Mouse (Mus musculus) hindbrain, postnatal 0 days (tissue): ENCODE results near the gene Cryz. TPM values are rescaled to one million over a fixed set of nuclear protein-coding genes. Genes with fewer than 3 reads are reported as not detected.

ENCODE experiments used
- ATAC-seq: fragments of 200-750 bp; cut with Nextera tagmentation; 2 replicates; pipeline ENCODE4 v1.8.0; 2017; ENCODE audit warnings: mild to moderate bottlenecking, moderate TSS enrichment, moderate library complexity
- DNase-seq: peaks from one replicate; pipeline ENCODE4 v3.0.0-alpha.2; 2015; ENCODE audit warnings: low spot score
- H3K27ac ChIP-seq: fragments of 300-500 bp; sonication (generic); 2 replicates; pipeline ENCODE4 v1.5.1; 2014; ENCODE audit warnings: mild to moderate bottlenecking
- H3K27me3 ChIP-seq: fragments of 300-500 bp; sonication (generic); 2 replicates; pipeline ENCODE4 v1.6.1; 2014; ENCODE audit warnings: low read length, mixed read lengths; ENCODE audit not compliant: insufficient read depth
- H3K36me3 ChIP-seq: fragments of 300-500 bp; sonication (generic); 2 replicates; pipeline ENCODE4 v1.6.1; 2014; ENCODE audit warnings: low read length, mixed read lengths; ENCODE audit not compliant: insufficient read depth
- H3K4me1 ChIP-seq: fragments of 300-500 bp; sonication (generic); 2 replicates; pipeline ENCODE4 v1.6.1; 2014; ENCODE audit warnings: antibody characterized with exemption, low read length, mixed read lengths; ENCODE audit not compliant: insufficient read depth
- H3K4me2 ChIP-seq: fragments of 300-500 bp; sonication (generic); 2 replicates; pipeline ENCODE4 v1.6.1; 2014; ENCODE audit warnings: low read depth, mild to moderate bottlenecking, low read length, moderate library complexity, mixed read lengths
- H3K4me3 ChIP-seq: fragments of 300-500 bp; sonication (generic); 2 replicates; pipeline ENCODE4 v1.5.1; 2014; ENCODE audit warnings: low read length
- H3K9ac ChIP-seq: fragments of 300-500 bp; sonication (generic); replicated peaks from 2 replicates; pipeline ENCODE4 v1.6.1; 2014; ENCODE audit warnings: mild to moderate bottlenecking, low read length, moderate library complexity, mixed read lengths
- H3K9me3 ChIP-seq: fragments of 300-500 bp; sonication (generic); 2 replicates; pipeline ENCODE4 v1.6.1; 2016; ENCODE audit warnings: low read length, mixed read lengths
- CTCF ChIP-seq: IDR thresholded peaks from 2 replicates; pipeline ENCODE4 v1.5.1; 2016; ENCODE audit warnings: antibody characterized with exemption, control low read depth, low read depth
- WGBS: fragments of 180-500 bp; shearing (Covaris S2); extraction: QIAGEN DNeasy Blood & Tissue Kit; methylation state at CpG from one replicate; pipeline ENCODE4 v1.1.7; 2014; 5-methylcytosine and 5-hydroxymethylcytosine counted together
- polyA plus RNA-seq: library from polyadenylated mRNA; unstranded; fragments of >200 nt; fragmentation: Nextera tagmentation; extraction: Ambion mirVana; gene quantifications from 2 replicates; pipeline ENCODE4 v1.2.1, GENCODE M21; 2015
- total RNA-seq: library from RNA; depleted of rRNA; stranded (reverse); fragments of >200 nt; gene quantifications from 2 replicates; pipeline ENCODE4 v1.2.3, GENCODE M21; 2014

Gene Cryz
- total and polyA plus RNA-seq, 2 experiments from 2014 or later = 15.9 to 17.0 TPM

DNA sequence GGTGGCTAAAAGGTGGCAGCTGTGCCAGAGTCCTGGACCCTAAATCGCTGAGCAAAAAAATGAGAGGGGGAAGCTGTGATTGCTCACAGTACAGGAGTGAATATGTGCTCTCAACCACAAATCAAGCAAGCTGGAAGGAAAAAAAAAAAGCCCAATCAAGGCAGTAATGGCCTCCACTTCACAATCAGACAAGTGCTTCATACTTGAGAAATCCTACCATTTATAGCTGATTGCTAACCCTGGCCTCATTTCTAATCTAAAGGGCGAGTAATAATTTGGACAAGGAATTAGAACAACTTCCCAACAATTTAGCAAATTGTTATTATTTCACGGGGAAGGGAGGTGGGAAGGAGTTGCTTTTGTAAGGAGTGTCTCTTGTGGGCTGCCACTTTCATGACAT, 31.1 kb upstream of the Cryz start:
- Histone ChIP-seq H3K4me2 (no peak overlapping the region), H3K9me3 (no peaks in the 10 kb centered on the region), H3K27ac (no peak overlapping the region), H3K36me3 (no peaks in the 10 kb centered on the region), H3K4me1 (no peaks in the 10 kb centered on the region), H3K9ac (no peak overlapping the region), H3K27me3 (no peaks in the 10 kb centered on the region), H3K4me3 (no peak overlapping the region)
- TF ChIP-seq CTCF = no peak
- ATAC-seq (no peak), DNase-seq (no peak)
- 77% methylated on average over 3 of the region's 3 CpGs for WGBS

DNA sequence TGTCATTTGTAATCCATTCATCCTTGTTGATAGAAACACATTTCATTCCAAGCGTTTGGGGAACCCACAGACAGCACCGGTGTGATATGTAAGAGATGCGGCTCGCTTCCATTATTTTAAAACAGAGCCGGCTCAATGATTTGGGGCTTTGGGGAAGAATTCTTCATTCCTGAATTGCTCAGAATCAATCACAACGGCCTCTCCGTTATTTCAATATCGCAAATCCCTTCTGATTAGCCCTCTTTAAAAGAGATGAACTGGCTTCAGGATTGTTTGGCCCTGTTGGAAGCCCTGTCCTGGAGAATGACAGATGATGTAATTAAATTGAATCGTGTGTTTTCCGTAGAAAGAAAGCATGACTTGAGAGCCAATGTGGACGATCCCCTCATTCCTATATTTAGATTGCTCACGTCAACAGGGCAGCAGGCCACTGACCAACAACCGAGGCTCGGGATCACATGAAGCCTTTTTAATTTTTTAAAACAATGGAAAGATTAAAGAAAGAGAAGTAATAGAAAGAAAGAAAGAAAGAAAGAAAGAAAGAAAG, 26.4 kb upstream of the Cryz start:
- no peak overlapping the region; the same call in 1 of the 2 replicates for H3K4me3 ChIP-seq
- H3K9ac ChIP-seq = no peak overlapping the region
- no peaks in the 10 kb centered on the region for H3K36me3 ChIP-seq
- H3K4me1 ChIP-seq = no peaks in the 10 kb centered on the region
- no peaks in the 10 kb centered on the region for H3K9me3 ChIP-seq
- H3K27me3 ChIP-seq = no peaks in the 10 kb centered on the region; the same call in 1 of the 2 replicates
- peak overlapping the region; percentile 54 for H3K4me2 ChIP-seq
- 26% methylated on average over 14 of the region's 14 CpGs for WGBS
- no peak for ATAC-seq
- no peak overlapping the region for H3K27ac ChIP-seq
- DNase-seq = no peak
- no peak for TF ChIP-seq CTCF

DNA sequence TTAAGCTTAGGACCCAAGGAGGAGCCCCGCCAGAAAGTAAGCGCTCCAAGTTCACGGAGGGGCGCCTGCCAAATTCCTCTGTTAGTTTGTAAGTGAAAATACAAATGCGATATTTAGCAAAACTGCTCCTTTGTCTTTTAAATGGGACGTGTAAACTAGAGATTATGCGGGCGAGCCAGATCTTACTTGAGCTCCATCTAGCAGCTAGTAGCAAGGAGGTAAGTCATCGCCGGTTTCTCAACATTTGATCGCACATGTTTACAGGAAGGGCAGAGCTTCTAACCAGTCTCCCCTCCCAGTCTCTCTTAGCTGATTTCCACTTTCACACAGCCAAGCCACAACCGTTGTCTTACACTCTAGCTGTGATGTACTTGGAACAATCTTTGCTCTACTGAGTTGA, 25.7 kb upstream of the Cryz start:
- no peaks in the 10 kb centered on the region for H3K36me3 ChIP-seq
- H3K9me3 ChIP-seq = no peaks in the 10 kb centered on the region
- no peaks in the 10 kb centered on the region; the same call in 1 of the 2 replicates for H3K27me3 ChIP-seq
- peak overlapping the region; percentile 54 for H3K4me2 ChIP-seq
- no peaks in the 10 kb centered on the region for H3K4me1 ChIP-seq
- 6% methylated on average over 12 of the region's 12 CpGs for WGBS
- no peak for TF ChIP-seq CTCF
- H3K4me3 ChIP-seq = peak overlapping the region; percentile 23; the same call in 1 of the 2 replicates
- H3K9ac ChIP-seq = no peak overlapping the region
- no peak for ATAC-seq
- H3K27ac ChIP-seq = no peak overlapping the region
- DNase-seq = peak; percentile 32

DNA sequence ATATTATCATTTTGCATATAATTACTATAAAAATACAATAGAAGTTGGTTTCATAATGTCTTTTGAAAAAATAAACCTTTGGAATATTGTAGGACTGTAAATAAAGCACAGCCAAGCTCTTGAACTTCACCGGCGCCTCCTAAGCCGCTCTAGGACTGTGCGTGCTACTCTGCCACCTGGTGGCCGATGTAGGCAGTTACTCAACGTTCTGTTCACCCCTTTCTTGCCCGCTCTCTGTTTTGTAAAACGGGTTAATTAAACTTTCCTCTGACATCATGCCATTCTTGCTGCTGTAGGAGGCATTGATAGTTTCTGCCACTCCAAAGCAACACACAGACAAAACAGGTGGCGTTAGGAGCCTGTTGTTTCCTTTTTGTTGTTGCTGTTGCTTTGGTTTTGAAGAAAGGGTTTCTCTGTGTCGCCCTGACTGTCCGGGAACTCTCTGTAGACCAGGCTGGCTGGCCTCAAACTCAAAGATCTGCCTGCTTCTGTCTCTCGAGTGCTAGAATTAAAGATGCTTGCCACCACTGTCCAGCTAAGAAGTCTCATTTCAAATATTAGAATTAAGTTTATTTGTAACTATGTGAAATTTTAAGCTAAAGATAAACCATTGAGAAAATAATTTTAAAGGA, 24.1 kb upstream of the Cryz start:
- DNase-seq = peak; percentile 92
- ATAC-seq = peak; percentile 93
- Histone ChIP-seq H3K9ac (no peak overlapping the region), H3K27ac (no peak overlapping the region), H3K27me3 (no peaks in the 10 kb centered on the region; the same call in 1 of the 2 replicates), H3K4me2 (no peak overlapping the region; the same call in 1 of the 2 replicates), H3K36me3 (no peaks in the 10 kb centered on the region), H3K9me3 (no peaks in the 10 kb centered on the region), H3K4me3 (no peak overlapping the region), H3K4me1 (no peaks in the 10 kb centered on the region)
- 8% methylated on average over 12 of the region's 12 CpGs for WGBS
- TF ChIP-seq CTCF = peak; percentile 92

DNA sequence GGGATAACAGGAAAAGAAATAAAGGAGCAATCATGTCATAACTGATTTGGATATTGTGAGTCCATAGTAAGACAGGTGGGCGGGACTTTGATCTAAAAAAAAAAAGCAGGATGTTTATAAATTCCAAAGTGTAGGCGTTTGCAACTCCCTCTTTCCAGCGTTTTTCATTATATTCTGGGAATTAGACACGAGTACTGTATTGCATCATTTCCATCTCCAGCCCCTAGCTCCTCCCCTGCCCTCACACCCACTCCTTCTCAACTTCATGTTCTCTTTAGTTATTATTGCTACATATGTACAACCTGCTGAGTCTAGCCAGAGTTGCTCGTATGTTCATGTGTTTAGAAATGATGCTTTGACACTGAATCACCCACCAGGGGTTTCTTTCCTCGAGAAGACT, 22.8 kb upstream of the Cryz start:
- Histone ChIP-seq H3K9ac (no peak overlapping the region), H3K4me2 (no peak overlapping the region), H3K9me3 (no peaks in the 10 kb centered on the region), H3K36me3 (no peaks in the 10 kb centered on the region), H3K27me3 (no peaks in the 10 kb centered on the region; the same call in 1 of the 2 replicates), H3K4me1 (no peaks in the 10 kb centered on the region), H3K27ac (no peak overlapping the region), H3K4me3 (no peak overlapping the region)
- DNase-seq = no peak
- 64% methylated on average over 6 of the region's 6 CpGs for WGBS
- TF ChIP-seq CTCF = no peak
- ATAC-seq = no peak

DNA sequence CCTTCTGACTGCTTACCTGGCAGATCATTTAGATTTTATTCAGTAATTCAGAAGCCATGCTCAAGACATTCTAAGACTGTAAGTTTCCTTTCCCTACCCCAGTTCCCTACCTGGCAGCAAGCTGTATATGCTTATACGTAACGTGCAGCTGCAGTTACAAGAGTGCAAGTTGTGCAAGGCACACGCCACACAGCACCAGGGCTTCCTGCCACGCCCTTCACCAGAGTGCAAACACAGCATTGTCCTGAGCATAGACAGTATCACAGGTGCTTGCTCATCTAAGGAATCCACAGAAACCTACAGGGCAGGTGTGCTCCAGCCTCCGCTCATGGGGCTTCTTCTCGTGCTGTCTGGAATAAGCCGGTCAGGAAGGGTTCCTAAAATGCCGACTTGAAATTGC, 18.6 kb upstream of the Cryz start:
- H3K27ac ChIP-seq = no peak overlapping the region
- H3K4me2 ChIP-seq = no peak overlapping the region
- H3K36me3 ChIP-seq = peaks cover 8% of the 10 kb centered on the region
- H3K9me3 ChIP-seq = no peaks in the 10 kb centered on the region
- no peak for ATAC-seq
- no peak for TF ChIP-seq CTCF
- H3K9ac ChIP-seq = no peak overlapping the region
- no peaks in the 10 kb centered on the region; the same call in 1 of the 2 replicates for H3K27me3 ChIP-seq
- DNase-seq = no peak
- WGBS = 93% methylated on average over 8 of the region's 8 CpGs
- no peaks in the 10 kb centered on the region for H3K4me1 ChIP-seq
- no peak overlapping the region for H3K4me3 ChIP-seq

DNA sequence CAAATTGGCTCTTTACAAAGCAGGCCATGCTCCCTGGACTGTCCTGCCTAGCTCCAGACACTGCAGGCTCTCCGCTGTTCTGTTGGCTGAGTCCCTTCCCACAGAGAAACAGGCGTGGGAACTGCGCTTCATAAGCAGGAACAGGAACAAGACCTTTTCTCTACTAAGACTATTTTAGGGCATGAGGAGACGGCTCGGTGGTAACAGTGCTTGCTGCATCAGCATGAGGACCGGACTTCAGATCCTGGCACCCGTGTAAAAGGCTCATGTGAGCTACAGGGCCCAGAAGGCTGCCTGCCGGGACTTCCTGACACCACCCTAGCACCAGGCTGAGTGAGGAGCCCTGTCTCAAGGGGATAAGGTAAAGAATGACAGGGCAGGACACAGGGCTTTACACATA, 12.2 kb upstream of the Cryz start:
- Histone ChIP-seq H3K27ac (no peak overlapping the region), H3K4me3 (no peak overlapping the region), H3K9me3 (no peaks in the 10 kb centered on the region), H3K36me3 (peaks cover 26% of the 10 kb centered on the region), H3K4me2 (no peak overlapping the region), H3K27me3 (no peaks in the 10 kb centered on the region), H3K4me1 (no peaks in the 10 kb centered on the region), H3K9ac (no peak overlapping the region)
- DNase-seq (no peak), ATAC-seq (no peak)
- 91% methylated on average over 8 of the region's 8 CpGs for WGBS
- no peak for TF ChIP-seq CTCF
